Mouse (Mus musculus) forebrain, embryonic 12.5 days (tissue): ENCODE measurements at regions not wholly inside any gene's neighbourhood (a gene's known extent, or its start where the extent isn't known, plus 50 kb on each side); places are given as distances from the start of the nearest gene placed in this dataset.

ENCODE experiments used
- ATAC-seq: fragments of 200-750 bp; cut with Nextera tagmentation; 2 replicates; pipeline ENCODE4 v1.8.0; 2017; ENCODE audit warnings: moderate TSS enrichment; ENCODE audit not compliant: low FRiP score
- H3K27ac ChIP-seq: fragments of 300-500 bp; sonication (generic); 2 replicates; pipeline ENCODE4 v1.5.1; 2016; ENCODE audit warnings: mild to moderate bottlenecking
- H3K27me3 ChIP-seq: fragments of 300-500 bp; sonication (generic); 2 replicates; pipeline ENCODE4 v1.6.1; 2016; ENCODE audit warnings: mild to moderate bottlenecking
- H3K36me3 ChIP-seq: fragments of 300-500 bp; sonication (generic); replicated peaks from 2 replicates; pipeline ENCODE4 v1.6.1; 2016; ENCODE audit warnings: mild to moderate bottlenecking
- H3K4me1 ChIP-seq: fragments of 300-500 bp; sonication (generic); 2 replicates; pipeline ENCODE4 v1.6.1; 2016
- H3K4me2 ChIP-seq: fragments of 300-500 bp; sonication (generic); 2 replicates; pipeline ENCODE4 v1.6.1; 2016; ENCODE audit warnings: mild to moderate bottlenecking, moderate library complexity
- H3K4me3 ChIP-seq: fragments of 300-500 bp; sonication (generic); replicated peaks from 2 replicates; pipeline ENCODE4 v1.5.1; 2016; ENCODE audit warnings: mild to moderate bottlenecking
- H3K9ac ChIP-seq: fragments of 300-500 bp; sonication (generic); 2 replicates; pipeline ENCODE4 v1.6.1; 2016; ENCODE audit warnings: mild to moderate bottlenecking
- H3K9me3 ChIP-seq: fragments of 300-500 bp; sonication (generic); 2 replicates; pipeline ENCODE4 v1.6.1; 2016
- WGBS: fragments of 180-500 bp; shearing (Covaris S2); methylation state at CpG from one replicate; pipeline ENCODE4 v1.1.7; 2016; 5-methylcytosine and 5-hydroxymethylcytosine counted together

- Histone ChIP-seq H3K4me3 (no peak overlapping the region), H3K36me3 (no peaks in the 10 kb centered on the region), H3K27me3 (no peaks in the 10 kb centered on the region), H3K4me1 (no peaks in the 10 kb centered on the region), H3K4me2 (no peak overlapping the region), H3K9me3 (0 out of 2 replicates have a peak, but pooled peaks cover 5% of the 10 kb centered on the region), H3K9ac (no peak overlapping the region), H3K27ac (no peak overlapping the region)
- ATAC-seq = no peak
- WGBS = 69% methylated on average over 1 of the region's 1 CpGs
These were observed 360.0 kb upstream of the Meox2 start for GRCm38 (mm10) chr12:36748345-36748744.

GRCm38 (mm10) chr12:36765315-36766058 is 342.9 kb upstream of the Meox2 start:
- no peak overlapping the region for H3K27ac ChIP-seq
- H3K27me3 ChIP-seq = no peaks in the 10 kb centered on the region
- H3K4me3 ChIP-seq = no peak overlapping the region
- no peak for ATAC-seq
- no peaks in the 10 kb centered on the region for H3K36me3 ChIP-seq
- 86% methylated on average over 4 of the region's 4 CpGs for WGBS
- H3K4me1 ChIP-seq = no peaks in the 10 kb centered on the region
- H3K9me3 ChIP-seq = no peaks in the 10 kb centered on the region
- no peak overlapping the region for H3K4me2 ChIP-seq
- H3K9ac ChIP-seq = no peak overlapping the region

GRCm38 (mm10) chr12:36766167-36766566 is 342.2 kb upstream of the Meox2 start:
- Histone ChIP-seq H3K4me2 (no peak overlapping the region), H3K9ac (no peak overlapping the region), H3K27ac (no peak overlapping the region), H3K27me3 (no peaks in the 10 kb centered on the region), H3K9me3 (no peaks in the 10 kb centered on the region), H3K36me3 (no peaks in the 10 kb centered on the region), H3K4me3 (no peak overlapping the region), H3K4me1 (no peaks in the 10 kb centered on the region)
- no peak for ATAC-seq
- 56% methylated on average over 1 of the region's 1 CpGs for WGBS

- no peaks in the 10 kb centered on the region for H3K36me3 ChIP-seq
- ATAC-seq = no peak
- no peak overlapping the region for H3K27ac ChIP-seq
- no peaks in the 10 kb centered on the region for H3K9me3 ChIP-seq
- H3K27me3 ChIP-seq = no peaks in the 10 kb centered on the region
- H3K9ac ChIP-seq = no peak overlapping the region
- no peak overlapping the region for H3K4me3 ChIP-seq
- H3K4me1 ChIP-seq = no peaks in the 10 kb centered on the region
- H3K4me2 ChIP-seq = no peak overlapping the region
- 93% methylated on average over 7 of the region's 7 CpGs for WGBS
These were observed 327.6 kb upstream of the Meox2 start for GRCm38 (mm10) chr12:36780761-36781160.

GRCm38 (mm10) chr12:36790866-36791265 is 317.5 kb upstream of the Meox2 start:
- peaks cover 13% of the 10 kb centered on the region; the same call in 1 of the 2 replicates for H3K27me3 ChIP-seq
- no peaks in the 10 kb centered on the region for H3K4me1 ChIP-seq

GRCm38 (mm10) chr12:36791430-36791829 is 316.9 kb upstream of the Meox2 start:
- Histone ChIP-seq H3K4me1 (no peaks in the 10 kb centered on the region), H3K27me3 (peaks cover 13% of the 10 kb centered on the region; the same call in 1 of the 2 replicates), H3K27ac (no peak overlapping the region), H3K9me3 (no peaks in the 10 kb centered on the region), H3K36me3 (no peaks in the 10 kb centered on the region), H3K4me3 (no peak overlapping the region), H3K9ac (no peak overlapping the region), H3K4me2 (no peak overlapping the region)
- no peak for ATAC-seq
- WGBS = 85% methylated on average over 3 of the region's 3 CpGs

More at GRCm38 (mm10) chr12:36790866-36791265, 317.5 kb upstream of the Meox2 start:
- no peak overlapping the region for H3K4me3 ChIP-seq
- 94% methylated on average over 2 of the region's 2 CpGs for WGBS
- H3K4me2 ChIP-seq = no peak overlapping the region
- no peaks in the 10 kb centered on the region for H3K9me3 ChIP-seq
- ATAC-seq = no peak
- H3K9ac ChIP-seq = no peak overlapping the region
- no peak overlapping the region for H3K27ac ChIP-seq
- H3K36me3 ChIP-seq = no peaks in the 10 kb centered on the region

GRCm38 (mm10) chr12:36792205-36792604 is 316.1 kb upstream of the Meox2 start:
- ATAC-seq = no peak
- H3K36me3 ChIP-seq = no peaks in the 10 kb centered on the region
- H3K4me1 ChIP-seq = no peaks in the 10 kb centered on the region
- peaks cover 13% of the 10 kb centered on the region; the same call in 1 of the 2 replicates for H3K27me3 ChIP-seq
- H3K4me2 ChIP-seq = no peak overlapping the region
- 76% methylated on average over 3 of the region's 3 CpGs for WGBS
- H3K4me3 ChIP-seq = no peak overlapping the region
- H3K9me3 ChIP-seq = no peaks in the 10 kb centered on the region
- H3K27ac ChIP-seq = no peak overlapping the region
- H3K9ac ChIP-seq = no peak overlapping the region

- no peaks in the 10 kb centered on the region for H3K9me3 ChIP-seq
- H3K27ac ChIP-seq = no peak overlapping the region
- H3K4me3 ChIP-seq = no peak overlapping the region
- ATAC-seq = peak; percentile 46; the same call in 1 of the 2 replicates
- no peaks in the 10 kb centered on the region for H3K36me3 ChIP-seq
- H3K9ac ChIP-seq = no peak overlapping the region
- H3K4me1 ChIP-seq = no peaks in the 10 kb centered on the region
- H3K4me2 ChIP-seq = no peak overlapping the region
- WGBS = 11% methylated on average over 2 of the region's 2 CpGs
- peaks cover 13% of the 10 kb centered on the region; the same call in 1 of the 2 replicates for H3K27me3 ChIP-seq
These were observed 314.5 kb upstream of the Meox2 start for GRCm38 (mm10) chr12:36793799-36794198.

GRCm38 (mm10) chr12:36796201-36796600 is 312.1 kb upstream of the Meox2 start:
- ATAC-seq = no peak
- H3K27ac ChIP-seq = no peak overlapping the region
- H3K4me2 ChIP-seq = no peak overlapping the region
- H3K9me3 ChIP-seq = no peaks in the 10 kb centered on the region
- WGBS = 76% methylated on average over 4 of the region's 4 CpGs
- no peak overlapping the region for H3K4me3 ChIP-seq
- peaks cover 10% of the 10 kb centered on the region; the same call in 1 of the 2 replicates for H3K27me3 ChIP-seq
- no peak overlapping the region for H3K9ac ChIP-seq
- H3K4me1 ChIP-seq = no peaks in the 10 kb centered on the region
- no peaks in the 10 kb centered on the region for H3K36me3 ChIP-seq

- WGBS = 93% methylated on average over 2 of the region's 2 CpGs
- Histone ChIP-seq H3K4me1 (no peaks in the 10 kb centered on the region), H3K9ac (no peak overlapping the region), H3K9me3 (no peaks in the 10 kb centered on the region), H3K36me3 (no peaks in the 10 kb centered on the region), H3K27me3 (no peaks in the 10 kb centered on the region), H3K4me2 (no peak overlapping the region), H3K4me3 (no peak overlapping the region), H3K27ac (no peak overlapping the region)
- ATAC-seq = no peak
These were observed 290.4 kb upstream of the Meox2 start for GRCm38 (mm10) chr12:36817938-36818337.

- H3K27ac ChIP-seq = no peak overlapping the region
- no peaks in the 10 kb centered on the region for H3K9me3 ChIP-seq
- no peak overlapping the region for H3K4me2 ChIP-seq
- H3K36me3 ChIP-seq = no peaks in the 10 kb centered on the region
- H3K27me3 ChIP-seq = no peaks in the 10 kb centered on the region
- no peak for ATAC-seq
- no peak overlapping the region for H3K9ac ChIP-seq
- 86% methylated on average over 3 of the region's 3 CpGs for WGBS
- H3K4me1 ChIP-seq = no peaks in the 10 kb centered on the region
- no peak overlapping the region for H3K4me3 ChIP-seq
These were observed 289.5 kb upstream of the Meox2 start for GRCm38 (mm10) chr12:36818852-36819251.

- H3K27ac ChIP-seq = no peak overlapping the region
- H3K27me3 ChIP-seq = no peaks in the 10 kb centered on the region
- no peak overlapping the region for H3K4me3 ChIP-seq
- no peaks in the 10 kb centered on the region for H3K36me3 ChIP-seq
- no peak for ATAC-seq
- H3K9ac ChIP-seq = no peak overlapping the region
- H3K4me1 ChIP-seq = no peaks in the 10 kb centered on the region
- no peak overlapping the region for H3K4me2 ChIP-seq
- 63% methylated on average over 6 of the region's 6 CpGs for WGBS
- H3K9me3 ChIP-seq = no peaks in the 10 kb centered on the region
These were observed 281.6 kb upstream of the Meox2 start for GRCm38 (mm10) chr12:36826766-36827165.

- 77% methylated on average over 14 of the region's 14 CpGs for WGBS
- no peaks in the 10 kb centered on the region for H3K9me3 ChIP-seq
- H3K4me3 ChIP-seq = no peak overlapping the region
- H3K9ac ChIP-seq = no peak overlapping the region
- H3K4me1 ChIP-seq = no peaks in the 10 kb centered on the region
- no peak overlapping the region for H3K27ac ChIP-seq
- no peak for ATAC-seq
- no peak overlapping the region for H3K4me2 ChIP-seq
- H3K36me3 ChIP-seq = no peaks in the 10 kb centered on the region
- no peaks in the 10 kb centered on the region for H3K27me3 ChIP-seq
These were observed 276.9 kb upstream of the Meox2 start for GRCm38 (mm10) chr12:36831307-36831997.
